Mouse (Mus musculus) G1E (cell line): ENCODE results near the gene Sf3b6.

Source experiments
- CTCF ChIP-seq: IDR thresholded peaks from 2 replicates; pipeline ENCODE4 v1.5.1; 2012; ENCODE audit warnings: low read depth, low read length, inconsistent platforms, mixed read lengths
- GATA1 ChIP-seq: IDR thresholded peaks from 2 replicates; pipeline ENCODE4 v1.6.1; 2012; ENCODE audit warnings: borderline replicate concordance, low read length, inconsistent platforms, mixed read lengths
- POLR2AphosphoS5 ChIP-seq: IDR thresholded peaks from 2 replicates; pipeline ENCODE4 v1.6.1; 2012; ENCODE audit warnings: low read depth, low read length, inconsistent platforms; ENCODE audit not compliant: insufficient replicate concordance
- TAL1 ChIP-seq: conservative IDR thresholded peaks from 2 replicates; pipeline ENCODE4 v1.6.1; 2012; ENCODE audit warnings: low read depth, low read length, inconsistent platforms, mixed read lengths

- no peak for TF ChIP-seq CTCF
- TF ChIP-seq GATA1: no peak
- TF ChIP-seq TAL1: no peak
- no peak for TF ChIP-seq POLR2AphosphoS5
Observed at GRCm38 (mm10) chr12:4842456-4842855, 25.1 kb downstream of the Sf3b6 start.
